Mouse (Mus musculus): ENCODE data around the gene Cirbp.

Cirbp gene

GRCm38 (mm10) chr10:80169651-80170050, 3.9 kb downstream of the Cirbp start:
- Histone ChIP-seq H3K9me3 (ENCODE audit: low read length) (no peaks in the 10 kb centered on the region), H3K27me3 (ENCODE audit: insufficient read depth, low read length) (no peaks in the 10 kb centered on the region), H3K4me3 (replicated peaks; ENCODE audit: low read length) (peak overlapping the region; percentile 83), H3K4me1 (replicated peaks; ENCODE audit: low read depth, low read length) (peaks cover 80% of the 10 kb centered on the region), H3K36me3 (ENCODE audit: insufficient read depth, low read length) (peaks cover 46% of the 10 kb centered on the region)
- no peak for TF ChIP-seq POU5F1 (IDR thresholded peaks at IDR 0.05; ENCODE audit: borderline replicate concordance, low read length)
- no peak for TF ChIP-seq CTCF (conservative IDR thresholded peaks at IDR 0.05; ENCODE audit: low read length)
- TF ChIP-seq NANOG (IDR thresholded peaks at IDR 0.05; ENCODE audit: borderline replicate concordance, low read length): no peak

- peaks cover 48% of the 10 kb centered on the region for H3K36me3 ChIP-seq (ENCODE audit: insufficient read depth, low read length)
- H3K27me3 ChIP-seq (ENCODE audit: insufficient read depth, low read length): no peaks in the 10 kb centered on the region
- no peaks in the 10 kb centered on the region for H3K9me3 ChIP-seq (ENCODE audit: low read length)
- TF ChIP-seq CTCF (conservative IDR thresholded peaks at IDR 0.05; ENCODE audit: low read length): no peak
- no peak for TF ChIP-seq NANOG (IDR thresholded peaks at IDR 0.05; ENCODE audit: borderline replicate concordance, low read length)
- TF ChIP-seq POU5F1 (IDR thresholded peaks at IDR 0.05; ENCODE audit: borderline replicate concordance, low read length): no peak
- H3K4me1 ChIP-seq (replicated peaks; ENCODE audit: low read depth, low read length): peaks cover 80% of the 10 kb centered on the region
- peak overlapping the region; percentile 83 for H3K4me3 ChIP-seq (replicated peaks; ENCODE audit: low read length)
Measured at GRCm38 (mm10) chr10:80170052-80170451, 4.3 kb downstream of the Cirbp start.

GRCm38 (mm10) chr10:80170601-80171021, 4.8 kb downstream of the Cirbp start:
- H3K27me3 ChIP-seq (ENCODE audit: insufficient read depth, low read length): no peaks in the 10 kb centered on the region
- TF ChIP-seq POU5F1 (IDR thresholded peaks at IDR 0.05; ENCODE audit: borderline replicate concordance, low read length) (no peak), CTCF (conservative IDR thresholded peaks at IDR 0.05; ENCODE audit: low read length) (no peak), NANOG (IDR thresholded peaks at IDR 0.05; ENCODE audit: borderline replicate concordance, low read length) (no peak)
- peaks cover 48% of the 10 kb centered on the region for H3K36me3 ChIP-seq (ENCODE audit: insufficient read depth, low read length)

GRCm38 (mm10) chr10:80171252-80171651, 5.5 kb downstream of the Cirbp start:
- H3K4me3 ChIP-seq (replicated peaks; ENCODE audit: low read length): peak overlapping the region; percentile 83
- no peaks in the 10 kb centered on the region for H3K9me3 ChIP-seq (ENCODE audit: low read length)
- no peaks in the 10 kb centered on the region for H3K27me3 ChIP-seq (ENCODE audit: insufficient read depth, low read length)
- peaks cover 71% of the 10 kb centered on the region for H3K4me1 ChIP-seq (replicated peaks; ENCODE audit: low read depth, low read length)
- TF ChIP-seq NANOG (IDR thresholded peaks at IDR 0.05; ENCODE audit: borderline replicate concordance, low read length) (no peak), CTCF (conservative IDR thresholded peaks at IDR 0.05; ENCODE audit: low read length) (no peak), POU5F1 (IDR thresholded peaks at IDR 0.05; ENCODE audit: borderline replicate concordance, low read length) (no peak)
- H3K36me3 ChIP-seq (ENCODE audit: insufficient read depth, low read length): peaks cover 52% of the 10 kb centered on the region

More at GRCm38 (mm10) chr10:80170601-80171021, 4.8 kb downstream of the Cirbp start:
- peaks cover 75% of the 10 kb centered on the region for H3K4me1 ChIP-seq (replicated peaks; ENCODE audit: low read depth, low read length)
- H3K9me3 ChIP-seq (ENCODE audit: low read length): no peaks in the 10 kb centered on the region
- peak overlapping the region; percentile 83 for H3K4me3 ChIP-seq (replicated peaks; ENCODE audit: low read length)

GRCm38 (mm10) chr10:80171760-80172526, 6.2 kb downstream of the Cirbp start:
- Histone ChIP-seq H3K9me3 (ENCODE audit: low read length) (no peaks in the 10 kb centered on the region), H3K36me3 (ENCODE audit: insufficient read depth, low read length) (peaks cover 57% of the 10 kb centered on the region)
- no peak for TF ChIP-seq NANOG (IDR thresholded peaks at IDR 0.05; ENCODE audit: borderline replicate concordance, low read length)
- no peak for TF ChIP-seq POU5F1 (IDR thresholded peaks at IDR 0.05; ENCODE audit: borderline replicate concordance, low read length)
- no peak for TF ChIP-seq CTCF (conservative IDR thresholded peaks at IDR 0.05; ENCODE audit: low read length)

GRCm38 (mm10) chr10:80172527-80173292, 6.9 kb downstream of the Cirbp start, which contains the start of gene 1600002K03Rik:
Gene 1600002K03Rik (plus strand): TSS chr10:80172944.
- peaks cover 5% of the 10 kb centered on the region for H3K27me3 ChIP-seq (ENCODE audit: insufficient read depth, low read length)
- TF ChIP-seq CTCF (conservative IDR thresholded peaks at IDR 0.05; ENCODE audit: low read length) (no peak), POU5F1 (IDR thresholded peaks at IDR 0.05; ENCODE audit: borderline replicate concordance, low read length) (no peak), NANOG (IDR thresholded peaks at IDR 0.05; ENCODE audit: borderline replicate concordance, low read length) (no peak)
- peaks cover 57% of the 10 kb centered on the region for H3K36me3 ChIP-seq (ENCODE audit: insufficient read depth, low read length)
- no peaks in the 10 kb centered on the region for H3K9me3 ChIP-seq (ENCODE audit: low read length)
- H3K4me1 ChIP-seq (replicated peaks; ENCODE audit: low read depth, low read length): peaks cover 64% of the 10 kb centered on the region
- peak within 1 kb of the TSS; percentile 83 for H3K4me3 ChIP-seq (replicated peaks; ENCODE audit: low read length)

More at GRCm38 (mm10) chr10:80171760-80172526, 6.2 kb downstream of the Cirbp start:
- Histone ChIP-seq H3K4me1 (replicated peaks; ENCODE audit: low read depth, low read length) (peaks cover 65% of the 10 kb centered on the region), H3K4me3 (replicated peaks; ENCODE audit: low read length) (peak overlapping the region; percentile 83), H3K27me3 (ENCODE audit: insufficient read depth, low read length) (no peaks in the 10 kb centered on the region)

GRCm38 (mm10) chr10:80173358-80173757, 7.6 kb downstream of the Cirbp start:
- Histone ChIP-seq H3K4me1 (replicated peaks; ENCODE audit: low read depth, low read length) (peaks cover 70% of the 10 kb centered on the region), H3K9me3 (ENCODE audit: low read length) (no peaks in the 10 kb centered on the region), H3K36me3 (ENCODE audit: insufficient read depth, low read length) (peaks cover 57% of the 10 kb centered on the region), H3K27me3 (ENCODE audit: insufficient read depth, low read length) (peaks cover 12% of the 10 kb centered on the region), H3K4me3 (replicated peaks; ENCODE audit: low read length) (peak overlapping the region; percentile 83)
- TF ChIP-seq CTCF (conservative IDR thresholded peaks at IDR 0.05; ENCODE audit: low read length) (no peak), POU5F1 (IDR thresholded peaks at IDR 0.05; ENCODE audit: borderline replicate concordance, low read length) (no peak), NANOG (IDR thresholded peaks at IDR 0.05; ENCODE audit: borderline replicate concordance, low read length) (no peak)

- no peak for TF ChIP-seq NANOG (IDR thresholded peaks at IDR 0.05; ENCODE audit: borderline replicate concordance, low read length)
- no peak for TF ChIP-seq POU5F1 (IDR thresholded peaks at IDR 0.05; ENCODE audit: borderline replicate concordance, low read length)
- no peak for TF ChIP-seq CTCF (conservative IDR thresholded peaks at IDR 0.05; ENCODE audit: low read length)
Measured at GRCm38 (mm10) chr10:80173955-80174640, 8.3 kb downstream of the Cirbp start.

More at GRCm38 (mm10) chr10:80173955-80174640, 8.3 kb downstream of the Cirbp start:
- Histone ChIP-seq H3K4me3 (replicated peaks; ENCODE audit: low read length) (no peak overlapping the region; the same call in 1 of the 2 replicates), H3K36me3 (ENCODE audit: insufficient read depth, low read length) (peaks cover 52% of the 10 kb centered on the region), H3K9me3 (ENCODE audit: low read length) (no peaks in the 10 kb centered on the region), H3K4me1 (replicated peaks; ENCODE audit: low read depth, low read length) (peaks cover 71% of the 10 kb centered on the region), H3K27me3 (ENCODE audit: insufficient read depth, low read length) (peaks cover 16% of the 10 kb centered on the region)

Data from E14TG2a.4 (cell line).